Mouse (Mus musculus): ENCODE data around the gene Klhl36. TPM values are rescaled to one million over a fixed set of nuclear protein-coding genes. Genes with fewer than 3 reads are reported as not detected.

Gene Klhl36
- total RNA-seq, 2 experiments from 2014 or later: 4.1 to 5.4 TPM

- no peak for DNase-seq
- intact Hi-C loops (cut with DNase I): no loop called here
Observed at GRCm38 (mm10) chr8:119873181-119873580, 11.1 kb downstream of the Klhl36 start.

GRCm38 (mm10) chr8:119881301-119881700, 19.2 kb downstream of the Klhl36 start:
- intact Hi-C loops (cut with DNase I): no loop called here
- no peak for DNase-seq

- intact Hi-C loops (cut with DNase I): no loop called here
- DNase-seq: no peak
Observed at GRCm38 (mm10) chr8:119881917-119882316, 19.9 kb downstream of the Klhl36 start.

- intact Hi-C loops (cut with DNase I): no loop called here
Observed at GRCm38 (mm10) chr8:119883281-119883680, 21.2 kb downstream of the Klhl36 start.

GRCm38 (mm10) chr8:119885612-119886011, 23.5 kb downstream of the Klhl36 start:
- intact Hi-C loops (cut with DNase I): loop anchor here (5.0 kb wide), 1 partner anchor 103 kb away; no protein-coding TSS in a partner anchor
- peak; percentile 66 to 69 for DNase-seq

More at GRCm38 (mm10) chr8:119883281-119883680, 21.2 kb downstream of the Klhl36 start:
- DNase-seq: no peak

GRCm38 (mm10) chr8:119887130-119887529, 25.1 kb downstream of the Klhl36 start:
- peak; percentile 27 to 48 for DNase-seq
- intact Hi-C loops (cut with DNase I): loop anchor here (5.0 kb wide), 1 partner anchor 105 kb away; no protein-coding TSS in a partner anchor

- intact Hi-C loops (cut with DNase I): loop anchor here (5.0 kb wide), 1 partner anchor 106 kb away; no protein-coding TSS in a partner anchor
- no peak for DNase-seq
Observed at GRCm38 (mm10) chr8:119888012-119888411, 25.9 kb downstream of the Klhl36 start.

GRCm38 (mm10) chr8:119897069-119897468, 35.0 kb downstream of the Klhl36 start:
- DNase-seq: no peak
- intact Hi-C loops (cut with DNase I): no loop called here

- intact Hi-C loops (cut with DNase I): no loop called here
Observed at GRCm38 (mm10) chr8:119897933-119898332, 35.9 kb downstream of the Klhl36 start.

GRCm38 (mm10) chr8:119901349-119901748, 39.3 kb downstream of the Klhl36 start:
- no peak for DNase-seq
- intact Hi-C loops (cut with DNase I): no loop called here

More at GRCm38 (mm10) chr8:119897933-119898332, 35.9 kb downstream of the Klhl36 start:
- DNase-seq: no peak

GRCm38 (mm10) chr8:119901952-119902351, 39.9 kb downstream of the Klhl36 start:
- DNase-seq: no peak
- intact Hi-C loops (cut with DNase I): no loop called here

- intact Hi-C loops (cut with DNase I): no loop called here
Observed at GRCm38 (mm10) chr8:119904323-119904911, 42.4 kb downstream of the Klhl36 start.

GRCm38 (mm10) chr8:119909944-119910546, 48.0 kb downstream of the Klhl36 start, which contains the start of gene Usp10:
Gene Usp10, plus strand, starts transcription at chr8:119910360.
- intact Hi-C loops (cut with DNase I): no loop called here
- no peak for DNase-seq

More at GRCm38 (mm10) chr8:119904323-119904911, 42.4 kb downstream of the Klhl36 start:
- no peak for DNase-seq

- intact Hi-C loops (cut with DNase I): no loop called here
- peak; percentile 94 to 95 for DNase-seq
Observed at GRCm38 (mm10) chr8:119910547-119911257, 48.6 kb downstream of the Klhl36 start, which contains the start of gene Gm20388. Gene Gm20388, plus strand, starts transcription at chr8:119910841.

- DNase-seq: no peak
- intact Hi-C loops (cut with DNase I): no loop called here
Observed at GRCm38 (mm10) chr8:119911258-119911962, 49.3 kb downstream of the Klhl36 start.

GRCm38 (mm10) chr8:119912643-119913042, 50.6 kb downstream of the Klhl36 start:
- intact Hi-C loops (cut with DNase I): no loop called here
- DNase-seq: no peak

- intact Hi-C loops (cut with DNase I): no loop called here
- no peak for DNase-seq
Observed at GRCm38 (mm10) chr8:119913181-119913580, 51.1 kb downstream of the Klhl36 start.

- intact Hi-C loops (cut with DNase I): no loop called here
- DNase-seq: no peak
Observed at GRCm38 (mm10) chr8:119914161-119914560, 52.1 kb downstream of the Klhl36 start.

- intact Hi-C loops (cut with DNase I): no loop called here
- DNase-seq: no peak
Observed at GRCm38 (mm10) chr8:119915298-119915697, 53.2 kb downstream of the Klhl36 start.

GRCm38 (mm10) chr8:119916237-119916892, 54.3 kb downstream of the Klhl36 start:
- DNase-seq: no peak
- intact Hi-C loops (cut with DNase I): no loop called here
